Mouse (Mus musculus) granulocyte monocyte progenitor cell, adult 5-6 weeks (primary cell): ENCODE data around the gene Plppr1. TPM values are rescaled to one million over a fixed set of nuclear protein-coding genes. Genes with fewer than 3 reads are reported as not detected.
A peak's percentile ranks its signal among the peaks of the same experiment; 100 is the strongest.

Experiments used
- ATAC-seq: replicated peaks from 2 replicates; pipeline ENCODE4 v1.8.0; 2016; ENCODE audit warnings: mild to moderate bottlenecking, moderate TSS enrichment, inconsistent platforms; ENCODE audit not compliant: poor library complexity, severe bottlenecking
- total RNA-seq, 2 experiments: library from RNA; stranded (forward) in 1 of 2; stranded (reverse) in 1 of 2; fragments of 200-712, 200-1000 nt in 1 of 2; fragments of >200 nt in 1 of 2; fragmentation: Nextera tagmentation in 1 of 2; gene quantifications; 2 replicates each; pipeline ENCODE4 v1.2.3; 2014 to 2017

The Plppr1 gene
- total RNA-seq (2014; fragmentation: Nextera tagmentation) (not detected in 2 replicates), total RNA-seq (2017) (not detected in 2 replicates)

- no peak for ATAC-seq
Observed at GRCm38 (mm10) chr4:49059021-49059401, at the start of gene Plppr1. Gene Plppr1, plus strand, starts transcription at chr4:49059273.

- no peak for ATAC-seq
Observed at GRCm38 (mm10) chr4:49016701-49017100, 42.4 kb upstream of the Plppr1 start.

- no peak for ATAC-seq
Observed at GRCm38 (mm10) chr4:49023221-49023620, 35.9 kb upstream of the Plppr1 start.

GRCm38 (mm10) chr4:49038311-49038710 is 20.8 kb upstream of the Plppr1 start:
- no peak for ATAC-seq

- no peak for ATAC-seq
Observed at GRCm38 (mm10) chr4:49039854-49040253, 19.2 kb upstream of the Plppr1 start.

- no peak for ATAC-seq
Observed at GRCm38 (mm10) chr4:49041655-49042054, 17.4 kb upstream of the Plppr1 start.

- ATAC-seq: no peak
Observed at GRCm38 (mm10) chr4:49050628-49051027, 8.4 kb upstream of the Plppr1 start.

GRCm38 (mm10) chr4:49057916-49058315 is 1.2 kb upstream of the Plppr1 start:
- ATAC-seq: no peak

GRCm38 (mm10) chr4:49058557-49058956 is 516 bp upstream of the Plppr1 start:
- ATAC-seq: no peak

- ATAC-seq: peak; percentile 35
Observed at GRCm38 (mm10) chr4:49059402-49060381, 619 bp downstream of the Plppr1 start.

- no peak for ATAC-seq
Observed at GRCm38 (mm10) chr4:49069471-49069870, 10.4 kb downstream of the Plppr1 start.

GRCm38 (mm10) chr4:49072886-49073285 is 13.8 kb downstream of the Plppr1 start:
- no peak for ATAC-seq

GRCm38 (mm10) chr4:49075881-49076280 is 16.8 kb downstream of the Plppr1 start:
- ATAC-seq: no peak

- ATAC-seq: no peak
Observed at GRCm38 (mm10) chr4:49079399-49079798, 20.3 kb downstream of the Plppr1 start.

GRCm38 (mm10) chr4:49088205-49088604 is 29.1 kb downstream of the Plppr1 start:
- ATAC-seq: no peak

GRCm38 (mm10) chr4:49090461-49090860 is 31.4 kb downstream of the Plppr1 start:
- ATAC-seq: no peak

GRCm38 (mm10) chr4:49099448-49099847 is 40.4 kb downstream of the Plppr1 start:
- ATAC-seq: no peak

- no peak for ATAC-seq
Observed at GRCm38 (mm10) chr4:49101934-49102768, 43.1 kb downstream of the Plppr1 start.

- ATAC-seq: no peak
Observed at GRCm38 (mm10) chr4:49102769-49103193, 43.7 kb downstream of the Plppr1 start.

GRCm38 (mm10) chr4:49104860-49105259 is 45.8 kb downstream of the Plppr1 start:
- no peak for ATAC-seq

GRCm38 (mm10) chr4:49107895-49108294 is 48.8 kb downstream of the Plppr1 start:
- ATAC-seq: no peak
